Mouse (Mus musculus): ENCODE measurements around the gene Pttg1ip. TPM values are rescaled to one million over a fixed set of nuclear protein-coding genes. Genes with fewer than 3 reads are reported as not detected.

Pttg1ip gene
- polyA plus RNA-seq, 1 experiment from 2014 or later, result 145 TPM

GRCm38 (mm10) chr10:77573162-77573561 lies 8.4 kb upstream of the Pttg1ip start:
- no peak overlapping the region for H3K4me2 ChIP-seq
- ATAC-seq (ENCODE audit: insufficient number of reproducible peaks, low FRiP score, low TSS enrichment, low read depth), result no peak
- 73% methylated on average over 1 of the region's 1 CpGs for WGBS

DNA sequence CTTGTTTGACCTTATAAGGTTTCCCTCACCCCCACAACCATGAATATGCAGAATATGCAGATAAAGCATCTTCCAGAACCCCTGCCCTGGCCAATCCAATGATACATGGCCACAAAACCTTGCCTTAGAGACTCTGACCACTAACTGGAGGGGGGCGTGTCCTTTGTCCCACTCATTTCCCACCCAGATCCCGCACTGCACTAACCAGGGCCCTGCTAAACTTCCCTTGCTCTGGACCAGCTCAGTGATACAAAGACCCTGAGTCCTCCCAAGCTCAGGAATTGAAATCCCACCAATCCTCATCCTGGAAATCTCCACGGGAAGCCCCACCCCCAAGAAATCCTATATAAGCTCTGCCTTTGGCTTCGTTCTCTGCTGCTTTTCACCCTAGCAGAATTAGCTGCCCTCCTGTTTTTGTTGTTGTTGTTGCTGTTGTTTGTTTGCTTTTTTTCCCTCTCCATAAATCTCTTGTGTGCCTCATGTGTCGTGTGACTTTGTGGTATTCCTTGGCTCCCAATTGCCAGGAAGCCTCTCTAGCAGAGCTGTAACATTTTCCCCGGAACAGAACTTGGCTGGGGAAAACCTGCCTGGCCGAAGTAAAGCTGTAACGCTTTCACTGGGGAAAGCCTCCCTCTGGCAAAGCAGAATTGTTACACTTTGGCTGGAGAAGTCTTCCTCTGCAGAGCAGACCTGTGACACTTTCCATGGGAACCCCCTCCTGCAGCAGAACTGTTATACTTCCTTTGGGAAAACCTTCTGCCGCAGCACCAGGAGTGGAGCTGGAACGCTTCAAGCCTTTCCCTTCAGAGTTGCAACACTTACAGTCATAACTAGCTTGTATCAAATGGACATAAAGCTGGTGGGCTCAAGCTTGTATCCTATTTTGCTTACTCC lies 1.2 kb upstream of the Pttg1ip start:
- peaks cover 26% of the 10 kb centered on the region for H3K4me1 ChIP-seq
- 44% methylated on average over 10 of the region's 10 CpGs for WGBS
- H3K4me3 ChIP-seq, result no peak overlapping the region
- ATAC-seq (ENCODE audit: insufficient number of reproducible peaks, low FRiP score, low TSS enrichment, low read depth), result no peak
- H3K9ac ChIP-seq, result no peak overlapping the region
- no peaks in the 10 kb centered on the region for H3K9me3 ChIP-seq
- peak overlapping the region; percentile 81; the same call in 1 of the 2 replicates for H3K4me2 ChIP-seq
- no peaks in the 10 kb centered on the region for H3K27me3 ChIP-seq
- peak overlapping the region; percentile 79 for H3K27ac ChIP-seq
- H3K36me3 ChIP-seq, result no peaks in the 10 kb centered on the region

More at GRCm38 (mm10) chr10:77573162-77573561, 8.4 kb upstream of the Pttg1ip start:
- Histone ChIP-seq H3K4me3 (no peak overlapping the region), H3K4me1 (0 out of 2 replicates have a peak, but pooled peaks cover 5% of the 10 kb centered on the region), H3K9ac (no peak overlapping the region), H3K9me3 (no peaks in the 10 kb centered on the region), H3K27me3 (no peaks in the 10 kb centered on the region), H3K36me3 (no peaks in the 10 kb centered on the region), H3K27ac (no peak overlapping the region)

GRCm38 (mm10) chr10:77581023-77581407 lies 505 bp upstream of the Pttg1ip start:
- no peak for ATAC-seq (ENCODE audit: insufficient number of reproducible peaks, low FRiP score, low TSS enrichment, low read depth)
- H3K36me3 ChIP-seq, result 0 out of 2 replicates have a peak, but pooled peaks cover 3% of the 10 kb centered on the region
- H3K27ac ChIP-seq, result peak overlapping the region; percentile 79
- H3K27me3 ChIP-seq, result no peaks in the 10 kb centered on the region
- peak overlapping the region; percentile 81 for H3K4me2 ChIP-seq
- H3K4me3 ChIP-seq, result peak overlapping the region; percentile 85
- H3K9ac ChIP-seq, result peak overlapping the region; percentile 26
- WGBS, result 7% methylated on average over 8 of the region's 8 CpGs
- H3K9me3 ChIP-seq, result no peaks in the 10 kb centered on the region
- H3K4me1 ChIP-seq, result peaks cover 26% of the 10 kb centered on the region

- Histone ChIP-seq H3K27ac (peak overlapping the region; percentile 96), H3K27me3 (no peaks in the 10 kb centered on the region), H3K4me3 (peak overlapping the region; percentile 85), H3K9ac (peak overlapping the region; percentile 83), H3K9me3 (no peaks in the 10 kb centered on the region), H3K36me3 (peaks cover 14% of the 10 kb centered on the region; the same call in 1 of the 2 replicates), H3K4me2 (peak overlapping the region; percentile 81), H3K4me1 (peaks cover 30% of the 10 kb centered on the region)
- WGBS, result 6% methylated on average over 8 of the region's 8 CpGs
- no peak for ATAC-seq (ENCODE audit: insufficient number of reproducible peaks, low FRiP score, low TSS enrichment, low read depth)
Measured at GRCm38 (mm10) chr10:77582285-77582618, 732 bp downstream of the Pttg1ip start.

GRCm38 (mm10) chr10:77583795-77584422 lies 2.4 kb downstream of the Pttg1ip start:
- no peak overlapping the region for H3K9ac ChIP-seq
- H3K9me3 ChIP-seq, result no peaks in the 10 kb centered on the region
- H3K36me3 ChIP-seq, result peaks cover 23% of the 10 kb centered on the region; the same call in 1 of the 2 replicates
- H3K4me2 ChIP-seq, result no peak overlapping the region
- no peak for ATAC-seq (ENCODE audit: insufficient number of reproducible peaks, low FRiP score, low TSS enrichment, low read depth)
- no peak overlapping the region for H3K4me3 ChIP-seq
- H3K4me1 ChIP-seq, result peaks cover 31% of the 10 kb centered on the region
- no peaks in the 10 kb centered on the region for H3K27me3 ChIP-seq
- WGBS, result 74% methylated on average over 10 of the region's 10 CpGs
- no peak overlapping the region for H3K27ac ChIP-seq

- Histone ChIP-seq H3K4me3 (no peak overlapping the region), H3K9ac (no peak overlapping the region), H3K4me2 (no peak overlapping the region), H3K4me1 (peaks cover 32% of the 10 kb centered on the region), H3K36me3 (peaks cover 46% of the 10 kb centered on the region), H3K27ac (no peak overlapping the region), H3K9me3 (no peaks in the 10 kb centered on the region), H3K27me3 (no peaks in the 10 kb centered on the region)
- WGBS, result 90% methylated on average over 3 of the region's 3 CpGs
- ATAC-seq (ENCODE audit: insufficient number of reproducible peaks, low FRiP score, low TSS enrichment, low read depth), result no peak
Measured at GRCm38 (mm10) chr10:77586637-77587036, 5.1 kb downstream of the Pttg1ip start.

- Histone ChIP-seq H3K27ac (no peak overlapping the region), H3K4me2 (no peak overlapping the region), H3K36me3 (peaks cover 52% of the 10 kb centered on the region), H3K9ac (no peak overlapping the region), H3K4me1 (peaks cover 31% of the 10 kb centered on the region), H3K27me3 (no peaks in the 10 kb centered on the region), H3K9me3 (no peaks in the 10 kb centered on the region), H3K4me3 (no peak overlapping the region)
- 93% methylated on average over 6 of the region's 6 CpGs for WGBS
- no peak for ATAC-seq (ENCODE audit: insufficient number of reproducible peaks, low FRiP score, low TSS enrichment, low read depth)
Measured at GRCm38 (mm10) chr10:77587091-77587775, 5.7 kb downstream of the Pttg1ip start.

DNA sequence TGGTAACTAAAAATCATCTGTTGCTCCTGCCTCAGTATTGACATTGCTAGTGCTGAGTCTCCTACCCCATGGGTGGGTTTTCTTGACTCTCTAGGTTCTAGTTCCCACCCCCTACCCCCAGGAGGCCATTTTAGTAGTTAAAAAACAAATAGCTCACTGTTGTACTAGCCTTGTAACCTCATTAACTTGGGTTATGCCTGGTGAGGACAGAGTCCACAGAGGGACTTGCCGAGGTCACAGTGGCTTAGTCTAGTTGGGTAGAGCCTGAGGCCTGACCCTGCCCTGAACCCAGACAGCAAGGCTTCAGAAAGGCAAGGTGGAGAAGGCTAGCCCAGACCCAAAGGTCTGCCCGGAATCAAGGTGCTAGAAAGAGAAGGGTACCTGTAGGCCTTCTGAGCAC lies 6.5 kb downstream of the Pttg1ip start:
- no peak overlapping the region for H3K27ac ChIP-seq
- peaks cover 23% of the 10 kb centered on the region for H3K4me1 ChIP-seq
- no peak overlapping the region for H3K4me3 ChIP-seq
- no peak for ATAC-seq (ENCODE audit: insufficient number of reproducible peaks, low FRiP score, low TSS enrichment, low read depth)
- no peaks in the 10 kb centered on the region for H3K9me3 ChIP-seq
- H3K4me2 ChIP-seq, result no peak overlapping the region
- H3K27me3 ChIP-seq, result no peaks in the 10 kb centered on the region
- no peak overlapping the region for H3K9ac ChIP-seq
- H3K36me3 ChIP-seq, result peaks cover 60% of the 10 kb centered on the region
- WGBS, result 93% methylated on average over 2 of the region's 2 CpGs

DNA sequence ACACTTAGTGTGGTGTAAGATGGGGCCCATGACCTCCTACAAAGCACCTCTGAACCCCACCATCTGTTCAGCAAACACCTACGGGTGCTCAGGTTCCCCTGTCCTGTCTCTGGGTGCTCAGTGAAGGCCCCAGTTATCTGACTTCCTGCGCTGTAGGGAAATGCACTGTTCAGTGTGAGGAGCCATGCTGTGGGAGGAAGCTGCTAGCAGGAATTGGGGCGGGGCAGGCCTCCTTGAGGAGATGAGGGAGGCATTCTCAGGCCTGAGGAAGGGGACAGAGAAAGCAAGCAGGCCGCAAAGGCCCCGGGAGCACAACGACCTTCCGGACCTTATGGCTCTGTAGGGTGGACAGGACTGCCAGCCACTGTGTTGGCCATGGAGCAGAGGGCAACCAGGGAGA lies 7.6 kb downstream of the Pttg1ip start:
- peaks cover 15% of the 10 kb centered on the region for H3K4me1 ChIP-seq
- no peaks in the 10 kb centered on the region for H3K27me3 ChIP-seq
- H3K36me3 ChIP-seq, result peaks cover 71% of the 10 kb centered on the region
- WGBS, result 82% methylated on average over 7 of the region's 7 CpGs
- no peaks in the 10 kb centered on the region for H3K9me3 ChIP-seq
- H3K27ac ChIP-seq, result no peak overlapping the region
- ATAC-seq (ENCODE audit: insufficient number of reproducible peaks, low FRiP score, low TSS enrichment, low read depth), result no peak
- H3K4me2 ChIP-seq, result no peak overlapping the region
- no peak overlapping the region for H3K4me3 ChIP-seq
- no peak overlapping the region for H3K9ac ChIP-seq

DNA sequence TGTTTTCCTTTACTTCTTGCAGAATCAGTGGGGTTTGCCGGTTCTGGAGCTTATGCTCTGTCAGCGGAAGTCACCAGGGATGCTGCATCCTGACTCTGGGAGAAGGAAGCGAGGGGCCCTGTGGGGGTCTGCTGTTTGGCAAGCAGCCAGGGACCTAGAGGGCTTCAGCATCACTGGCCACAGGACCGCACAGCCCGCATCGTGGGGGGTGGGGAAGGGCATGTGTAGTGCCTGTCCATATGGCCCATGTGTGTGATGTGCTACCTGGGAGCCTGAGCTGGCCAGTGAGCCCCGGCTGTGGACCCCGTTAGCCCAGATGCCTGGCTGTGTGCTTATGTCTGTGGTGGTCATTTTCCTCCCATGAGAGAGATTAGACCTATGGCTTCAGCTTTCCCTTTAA lies 8.2 kb downstream of the Pttg1ip start:
- no peak overlapping the region for H3K4me3 ChIP-seq
- no peaks in the 10 kb centered on the region for H3K27me3 ChIP-seq
- no peak overlapping the region for H3K9ac ChIP-seq
- WGBS, result 72% methylated on average over 8 of the region's 8 CpGs
- no peak overlapping the region for H3K27ac ChIP-seq
- no peak overlapping the region for H3K4me2 ChIP-seq
- no peaks in the 10 kb centered on the region for H3K9me3 ChIP-seq
- peaks cover 15% of the 10 kb centered on the region for H3K4me1 ChIP-seq
- peaks cover 77% of the 10 kb centered on the region for H3K36me3 ChIP-seq
- no peak for ATAC-seq (ENCODE audit: insufficient number of reproducible peaks, low FRiP score, low TSS enrichment, low read depth)

- 48% methylated on average over 6 of the region's 6 CpGs for WGBS
- Histone ChIP-seq H3K4me1 (peaks cover 15% of the 10 kb centered on the region), H3K36me3 (peaks cover 86% of the 10 kb centered on the region), H3K9me3 (no peaks in the 10 kb centered on the region), H3K27ac (no peak overlapping the region), H3K27me3 (no peaks in the 10 kb centered on the region), H3K4me3 (no peak overlapping the region), H3K9ac (no peak overlapping the region), H3K4me2 (no peak overlapping the region)
- ATAC-seq (ENCODE audit: insufficient number of reproducible peaks, low FRiP score, low TSS enrichment, low read depth), result 0 out of 2 replicates have a peak, but pooled peaks have one; percentile 22
Measured at GRCm38 (mm10) chr10:77590812-77591211, 9.3 kb downstream of the Pttg1ip start.

- 57% methylated on average over 6 of the region's 6 CpGs for WGBS
Measured at GRCm38 (mm10) chr10:77591546-77591945, 10.0 kb downstream of the Pttg1ip start.

More at GRCm38 (mm10) chr10:77591546-77591945, 10.0 kb downstream of the Pttg1ip start:
- peaks cover 87% of the 10 kb centered on the region for H3K36me3 ChIP-seq
- no peak overlapping the region for H3K27ac ChIP-seq
- no peak overlapping the region for H3K4me3 ChIP-seq
- H3K27me3 ChIP-seq, result no peaks in the 10 kb centered on the region
- peaks cover 15% of the 10 kb centered on the region for H3K4me1 ChIP-seq
- H3K4me2 ChIP-seq, result no peak overlapping the region
- H3K9me3 ChIP-seq, result no peaks in the 10 kb centered on the region
- H3K9ac ChIP-seq, result no peak overlapping the region
- ATAC-seq (ENCODE audit: insufficient number of reproducible peaks, low FRiP score, low TSS enrichment, low read depth), result no peak
